Mouse (Mus musculus) spleen, adult 2 months (tissue): Measurements from ENCODE around the gene Mill2.

ENCODE experiments used
- CTCF ChIP-seq: fragments of 200-500 bp; IDR thresholded peaks from 2 replicates; pipeline ENCODE4 v1.5.1; 2011; ENCODE audit warnings: mild to moderate bottlenecking, inconsistent platforms; ENCODE audit not compliant: insufficient read depth, insufficient read length, insufficient replicate concordance; ENCODE audit errors: extremely low read depth
- POLR2A ChIP-seq: fragments of 200-500 bp; IDR thresholded peaks from 2 replicates; pipeline ENCODE4 v1.6.1; 2011; ENCODE audit warnings: low read depth, low read length, inconsistent platforms

DNA sequence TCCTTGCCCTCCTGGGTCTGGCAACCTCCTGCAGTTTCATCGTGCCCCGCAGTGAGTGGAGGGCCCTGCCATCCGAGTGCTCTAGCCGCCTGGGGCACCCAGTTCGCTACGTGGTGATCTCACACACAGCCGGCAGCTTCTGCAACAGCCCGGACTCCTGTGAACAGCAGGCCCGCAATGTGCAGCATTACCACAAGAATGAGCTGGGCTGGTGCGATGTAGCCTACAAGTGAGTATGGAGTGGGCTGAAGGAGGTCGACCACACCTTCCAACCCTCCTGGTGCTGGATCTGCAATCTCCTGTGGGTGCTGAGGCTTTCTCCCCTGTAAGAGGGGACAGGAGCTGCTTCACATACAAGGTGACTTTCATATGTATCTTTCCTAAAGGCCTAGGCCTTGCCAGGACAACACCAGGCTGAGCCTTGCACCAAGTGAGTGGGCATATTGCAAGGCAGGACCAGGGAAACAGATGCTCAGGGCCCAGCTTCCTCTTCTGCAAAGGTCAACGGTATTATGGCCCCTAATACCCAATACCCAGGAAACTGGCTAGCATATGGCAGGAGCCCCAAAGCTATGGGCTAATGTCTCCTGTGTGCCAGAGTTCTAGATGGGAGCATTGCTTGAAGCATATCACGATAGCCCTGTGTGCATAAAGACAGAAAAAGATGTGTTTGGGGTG lies 45.1 kb downstream of the Mill2 start:
- TF ChIP-seq CTCF (no peak), POLR2A (no peak)
